Mouse (Mus musculus): ENCODE measurements around the gene Krtap24-1. TPM values are rescaled to one million over a fixed set of nuclear protein-coding genes. Genes with fewer than 3 reads are reported as not detected.

Krtap24-1 gene
- polyA plus RNA-seq, 1 experiment from 2014 or later = not detected

- Histone ChIP-seq H3K36me3 (no peaks in the 10 kb centered on the region), H3K4me3 (no peak overlapping the region), H3K27me3 (replicated peaks) (no peaks in the 10 kb centered on the region), H3K27ac (ENCODE audit: poor library complexity, severe bottlenecking) (no peak overlapping the region), H3K4me1 (replicated peaks) (no peaks in the 10 kb centered on the region), H3K4me2 (no peak overlapping the region), H3K9ac (no peak overlapping the region), H3K9me3 (replicated peaks) (no peaks in the 10 kb centered on the region)
- no peak for ATAC-seq (ENCODE audit: insufficient number of reproducible peaks, low FRiP score)
- WGBS = 83% methylated on average over 6 of the region's 6 CpGs
Observed at GRCm38 (mm10) chr16:88604570-88604969, 7.5 kb downstream of the Krtap24-1 start.

- H3K27ac ChIP-seq (ENCODE audit: poor library complexity, severe bottlenecking) = no peak overlapping the region
- no peak overlapping the region for H3K9ac ChIP-seq
- no peaks in the 10 kb centered on the region for H3K27me3 ChIP-seq (replicated peaks)
- no peak overlapping the region for H3K4me2 ChIP-seq
- no peaks in the 10 kb centered on the region for H3K4me1 ChIP-seq (replicated peaks)
- 35% methylated on average over 1 of the region's 1 CpGs for WGBS
- H3K4me3 ChIP-seq = no peak overlapping the region
- no peaks in the 10 kb centered on the region for H3K9me3 ChIP-seq (replicated peaks)
- no peak for ATAC-seq (ENCODE audit: insufficient number of reproducible peaks, low FRiP score)
- no peaks in the 10 kb centered on the region for H3K36me3 ChIP-seq
Observed at GRCm38 (mm10) chr16:88602464-88602863, 9.6 kb downstream of the Krtap24-1 start.

- no peaks in the 10 kb centered on the region for H3K4me1 ChIP-seq (replicated peaks)
- no peak overlapping the region for H3K4me2 ChIP-seq
- no peak overlapping the region for H3K9ac ChIP-seq
- H3K9me3 ChIP-seq (replicated peaks) = no peaks in the 10 kb centered on the region
- WGBS = 80% methylated on average over 8 of the region's 8 CpGs
- no peaks in the 10 kb centered on the region for H3K27me3 ChIP-seq (replicated peaks)
- no peak for ATAC-seq (ENCODE audit: insufficient number of reproducible peaks, low FRiP score)
- no peaks in the 10 kb centered on the region for H3K36me3 ChIP-seq
- no peak overlapping the region for H3K4me3 ChIP-seq
- no peak overlapping the region for H3K27ac ChIP-seq (ENCODE audit: poor library complexity, severe bottlenecking)
Observed at GRCm38 (mm10) chr16:88600303-88600702, 11.8 kb downstream of the Krtap24-1 start.

GRCm38 (mm10) chr16:88599504-88600237, 12.4 kb downstream of the Krtap24-1 start:
- ATAC-seq (ENCODE audit: insufficient number of reproducible peaks, low FRiP score) = no peak
- no peak overlapping the region for H3K4me3 ChIP-seq
- H3K27ac ChIP-seq (ENCODE audit: poor library complexity, severe bottlenecking) = no peak overlapping the region
- H3K36me3 ChIP-seq = no peaks in the 10 kb centered on the region
- H3K27me3 ChIP-seq (replicated peaks) = no peaks in the 10 kb centered on the region
- no peak overlapping the region for H3K9ac ChIP-seq
- WGBS = 65% methylated on average over 16 of the region's 16 CpGs
- H3K4me2 ChIP-seq = no peak overlapping the region
- H3K4me1 ChIP-seq (replicated peaks) = no peaks in the 10 kb centered on the region
- H3K9me3 ChIP-seq (replicated peaks) = no peaks in the 10 kb centered on the region

GRCm38 (mm10) chr16:88592758-88593157, 19.3 kb downstream of the Krtap24-1 start:
- Histone ChIP-seq H3K4me1 (replicated peaks) (no peaks in the 10 kb centered on the region), H3K9me3 (replicated peaks) (no peaks in the 10 kb centered on the region), H3K4me3 (no peak overlapping the region), H3K9ac (no peak overlapping the region), H3K4me2 (no peak overlapping the region), H3K36me3 (no peaks in the 10 kb centered on the region), H3K27me3 (replicated peaks) (no peaks in the 10 kb centered on the region), H3K27ac (ENCODE audit: poor library complexity, severe bottlenecking) (no peak overlapping the region)
- ATAC-seq (ENCODE audit: insufficient number of reproducible peaks, low FRiP score) = no peak

- ATAC-seq (ENCODE audit: insufficient number of reproducible peaks, low FRiP score) = no peak
- WGBS = 83% methylated on average over 9 of the region's 9 CpGs
- Histone ChIP-seq H3K36me3 (no peaks in the 10 kb centered on the region), H3K4me3 (no peak overlapping the region), H3K27me3 (replicated peaks) (no peaks in the 10 kb centered on the region), H3K9ac (no peak overlapping the region), H3K4me2 (no peak overlapping the region), H3K4me1 (replicated peaks) (no peaks in the 10 kb centered on the region), H3K9me3 (replicated peaks) (no peaks in the 10 kb centered on the region), H3K27ac (ENCODE audit: poor library complexity, severe bottlenecking) (no peak overlapping the region)
Observed at GRCm38 (mm10) chr16:88583338-88583737, 28.7 kb downstream of the Krtap24-1 start.

DNA sequence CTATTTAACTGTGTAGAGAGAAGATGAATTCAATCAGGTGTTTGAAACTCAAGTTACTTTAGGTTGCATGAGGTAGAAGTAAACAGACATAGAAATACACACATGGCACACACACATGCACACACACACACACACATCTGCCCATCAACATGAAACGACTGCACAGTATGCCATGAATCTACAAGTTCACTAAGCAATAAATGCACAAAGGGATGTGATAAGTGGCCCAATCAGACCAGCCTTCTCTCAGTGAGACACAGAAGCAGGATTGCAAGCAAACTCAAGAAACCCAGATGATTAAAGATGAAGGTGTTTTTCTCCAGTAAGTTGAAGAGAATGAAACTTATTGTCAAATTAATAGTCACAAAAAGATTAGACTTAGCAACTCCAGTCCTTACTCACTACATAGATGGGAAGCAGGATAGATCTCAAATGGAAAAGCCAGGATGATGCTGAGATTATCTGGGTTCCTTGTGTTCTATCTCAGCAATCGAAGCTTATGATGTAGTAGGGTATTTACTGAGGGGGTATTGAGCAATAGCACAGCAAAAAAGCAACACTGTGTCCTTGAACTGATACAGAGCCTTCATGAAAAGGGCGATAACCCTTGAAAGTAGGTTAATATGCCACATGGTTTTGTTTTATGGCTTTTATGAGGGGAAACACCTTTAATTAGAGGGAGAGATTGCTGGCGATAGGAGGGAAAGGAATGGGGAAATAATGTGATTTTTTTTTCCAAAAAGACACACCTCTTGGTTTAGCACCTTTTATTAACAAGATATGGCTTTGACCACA, 36.0 kb downstream of the Krtap24-1 start:
- H3K9me3 ChIP-seq (replicated peaks) = no peaks in the 10 kb centered on the region
- no peak overlapping the region for H3K4me3 ChIP-seq
- H3K27ac ChIP-seq (ENCODE audit: poor library complexity, severe bottlenecking) = no peak overlapping the region
- ATAC-seq (ENCODE audit: insufficient number of reproducible peaks, low FRiP score) = no peak
- no peaks in the 10 kb centered on the region for H3K4me1 ChIP-seq (replicated peaks)
- 63% methylated on average over 4 of the region's 4 CpGs for WGBS
- no peaks in the 10 kb centered on the region for H3K27me3 ChIP-seq (replicated peaks)
- no peak overlapping the region for H3K9ac ChIP-seq
- H3K4me2 ChIP-seq = no peak overlapping the region
- no peaks in the 10 kb centered on the region for H3K36me3 ChIP-seq

DNA sequence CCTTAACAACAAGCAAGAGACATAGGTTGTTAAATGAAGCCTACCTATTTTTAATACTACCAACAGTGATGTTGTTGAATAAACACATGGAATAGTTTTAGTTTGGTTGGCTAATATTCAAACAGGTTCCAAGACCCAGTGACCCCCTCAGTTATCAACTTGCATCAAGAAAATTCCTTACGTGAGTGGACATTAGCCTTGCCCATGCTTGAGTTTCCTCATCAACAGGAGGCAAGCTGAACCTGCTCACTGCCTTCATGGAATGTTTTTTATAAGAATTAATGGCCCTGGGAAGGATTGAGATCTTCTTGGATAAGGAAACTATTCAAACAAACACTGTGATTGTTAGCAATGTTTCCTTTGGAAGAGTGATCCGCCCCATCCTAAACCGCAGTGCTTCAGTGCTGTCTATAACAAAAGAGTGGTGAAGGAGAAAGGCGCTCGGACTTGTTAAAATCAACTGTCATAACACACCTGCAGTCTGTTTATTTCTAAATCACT, 39.1 kb downstream of the Krtap24-1 start:
- Histone ChIP-seq H3K36me3 (no peaks in the 10 kb centered on the region), H3K4me3 (no peak overlapping the region), H3K9ac (no peak overlapping the region), H3K27ac (ENCODE audit: poor library complexity, severe bottlenecking) (no peak overlapping the region), H3K9me3 (replicated peaks) (no peaks in the 10 kb centered on the region), H3K4me1 (replicated peaks) (no peaks in the 10 kb centered on the region), H3K4me2 (no peak overlapping the region), H3K27me3 (replicated peaks) (no peaks in the 10 kb centered on the region)
- 78% methylated on average over 5 of the region's 5 CpGs for WGBS
- no peak for ATAC-seq (ENCODE audit: insufficient number of reproducible peaks, low FRiP score)

DNA sequence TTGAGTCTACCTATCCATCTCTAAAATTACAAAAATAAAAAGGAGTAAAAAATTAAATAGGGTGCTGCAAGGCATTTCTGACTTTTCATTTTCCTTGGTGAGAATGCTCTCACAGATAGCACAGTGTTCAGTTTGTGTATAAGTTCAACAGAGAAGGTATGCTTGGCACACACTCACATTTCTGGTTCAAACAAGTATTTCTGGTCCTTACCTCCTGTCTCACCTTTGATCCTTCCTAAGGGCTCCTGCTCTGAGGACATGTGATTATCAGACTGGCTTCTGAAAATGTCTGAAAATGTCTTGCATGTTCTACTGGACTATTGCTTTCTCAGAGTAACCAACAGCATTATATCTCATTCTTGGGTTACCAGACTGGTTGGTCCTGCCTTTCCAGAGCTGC, 41.9 kb downstream of the Krtap24-1 start:
- H3K36me3 ChIP-seq = no peaks in the 10 kb centered on the region
- no peaks in the 10 kb centered on the region for H3K27me3 ChIP-seq (replicated peaks)
- no peaks in the 10 kb centered on the region for H3K9me3 ChIP-seq (replicated peaks)
- no peak for ATAC-seq (ENCODE audit: insufficient number of reproducible peaks, low FRiP score)
- H3K27ac ChIP-seq (ENCODE audit: poor library complexity, severe bottlenecking) = no peak overlapping the region
- no peak overlapping the region for H3K4me2 ChIP-seq
- no peak overlapping the region for H3K9ac ChIP-seq
- H3K4me1 ChIP-seq (replicated peaks) = no peaks in the 10 kb centered on the region
- H3K4me3 ChIP-seq = no peak overlapping the region

- H3K27me3 ChIP-seq (replicated peaks) = no peaks in the 10 kb centered on the region
- H3K9ac ChIP-seq = no peak overlapping the region
- no peaks in the 10 kb centered on the region for H3K4me1 ChIP-seq (replicated peaks)
- no peak for ATAC-seq (ENCODE audit: insufficient number of reproducible peaks, low FRiP score)
- H3K9me3 ChIP-seq (replicated peaks) = no peaks in the 10 kb centered on the region
- no peaks in the 10 kb centered on the region for H3K36me3 ChIP-seq
- H3K27ac ChIP-seq (ENCODE audit: poor library complexity, severe bottlenecking) = no peak overlapping the region
- no peak overlapping the region for H3K4me2 ChIP-seq
- no peak overlapping the region for H3K4me3 ChIP-seq
- 80% methylated on average over 3 of the region's 3 CpGs for WGBS
Observed at GRCm38 (mm10) chr16:88569732-88570131, 42.3 kb downstream of the Krtap24-1 start.

DNA sequence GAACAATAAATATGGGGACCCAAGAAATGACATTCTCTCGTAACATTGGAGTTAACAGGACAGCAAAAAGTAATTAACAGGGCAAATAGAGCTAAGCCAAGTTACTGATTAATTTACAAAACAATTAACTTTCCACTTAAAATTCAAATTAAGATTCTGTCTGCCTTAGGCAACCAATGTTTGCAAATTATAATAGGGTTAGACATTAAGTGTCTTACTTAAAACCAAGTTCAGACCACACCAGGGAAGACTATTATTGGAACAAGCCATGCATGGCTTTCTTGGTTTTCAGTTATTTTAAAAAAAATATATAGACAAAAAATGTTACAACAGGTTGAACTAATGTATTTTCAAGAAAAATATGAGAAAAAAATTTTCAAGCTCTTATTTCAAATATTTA, 43.0 kb downstream of the Krtap24-1 start:
- Histone ChIP-seq H3K36me3 (no peaks in the 10 kb centered on the region), H3K27ac (ENCODE audit: poor library complexity, severe bottlenecking) (no peak overlapping the region), H3K9ac (no peak overlapping the region), H3K9me3 (replicated peaks) (no peaks in the 10 kb centered on the region), H3K4me2 (no peak overlapping the region), H3K4me1 (replicated peaks) (no peaks in the 10 kb centered on the region), H3K27me3 (replicated peaks) (no peaks in the 10 kb centered on the region), H3K4me3 (no peak overlapping the region)
- 70% methylated on average over 1 of the region's 1 CpGs for WGBS
- no peak for ATAC-seq (ENCODE audit: insufficient number of reproducible peaks, low FRiP score)

All from heart, embryonic 12.5 days (tissue).